ENCODE assay signal across 28 mouse cellular contexts in the genomic region with DNA sequence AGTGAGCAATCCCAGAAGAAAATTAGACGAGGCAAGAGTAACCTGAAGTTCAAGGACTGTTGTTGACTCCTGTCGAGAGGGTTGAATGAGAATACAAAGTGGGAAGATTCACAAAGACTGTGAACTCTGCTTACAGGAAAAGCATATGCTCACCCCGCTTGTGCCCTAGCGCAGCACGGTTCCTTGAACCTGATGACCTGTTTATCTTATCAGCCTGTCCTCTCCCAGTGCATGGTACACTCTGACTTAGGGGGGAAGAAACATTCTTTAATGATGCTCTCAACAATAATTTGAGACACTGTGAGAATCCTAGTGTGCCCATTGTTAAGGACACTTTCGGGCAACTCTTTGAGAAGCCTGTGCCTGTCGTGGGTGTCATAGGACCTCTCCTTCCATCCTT. TPM values are rescaled to one million over a fixed set of nuclear protein-coding genes. Genes with fewer than 3 reads are reported as not detected.
DNase-seq lines count a peak whose midpoint lies in the region; ATAC-seq lines count a peak whose summit lies in the region.
"Had no signal": no experiment of that assay in that cellular context is flagged by ENCODE, and none has a peak within 500 bp of the region (broad histone marks: within the 10 kb centered on the region; RNA-seq: fewer than 3 reads in every experiment).

No protein-coding gene starts in this region.

- no peaks in the 10 kb centered on the region for H3K27me3 ChIP-seq in heart, embryonic 10.5 days (ENCODE audit: insufficient read depth, poor library complexity, severe bottlenecking)
- H3K27me3 ChIP-seq in liver, embryonic 15.5 days: no peaks in the 10 kb centered on the region
- H3K27me3 ChIP-seq in embryonic facial prominence, embryonic 10.5 days (replicated peaks; ENCODE audit: low read depth, poor library complexity, severe bottlenecking): no peaks in the 10 kb centered on the region
- H3K27me3 ChIP-seq: CH12.LX; embryonic facial prominence, embryonic 12.5 days; embryonic facial prominence, embryonic 15.5 days; forebrain, embryonic 13.5 days; heart, embryonic 13.5 days had no signal

- ATAC-seq in liver, embryonic 15.5 days (ENCODE audit: insufficient read depth): no peak
- ATAC-seq: forebrain, embryonic 13.5 days; forebrain, postnatal 0 days; hindbrain, postnatal 0 days; inflammation-experienced regulatory T-cells, adult 6 months had no signal

- no peak overlapping the region for H3K4me3 ChIP-seq in heart, embryonic 10.5 days
- no peak overlapping the region for H3K4me3 ChIP-seq in liver, embryonic 15.5 days (replicated peaks)
- no peak overlapping the region for H3K4me3 ChIP-seq in embryonic facial prominence, embryonic 10.5 days
- H3K4me3 ChIP-seq: embryonic facial prominence, embryonic 12.5 days; embryonic facial prominence, embryonic 15.5 days; forebrain, embryonic 10.5 days; forebrain, embryonic 13.5 days; gastrocnemius, adult 2 months; heart, embryonic 13.5 days had no signal

- H3K27ac ChIP-seq in heart, embryonic 10.5 days: peak overlapping the region; percentile 57
- peak overlapping the region; percentile 73 for H3K27ac ChIP-seq in liver, embryonic 15.5 days (replicated peaks)
- no peak overlapping the region for H3K27ac ChIP-seq in embryonic facial prominence, embryonic 10.5 days (replicated peaks)
- H3K27ac ChIP-seq: embryonic facial prominence, embryonic 12.5 days; embryonic facial prominence, embryonic 15.5 days; forebrain, embryonic 10.5 days; forebrain, embryonic 13.5 days; gastrocnemius, adult 2 months; heart, embryonic 13.5 days; hindbrain, embryonic 14.5 days; hindbrain, postnatal 0 days had no signal

- H3K9me3 ChIP-seq in heart, embryonic 10.5 days: no peaks in the 10 kb centered on the region
- no peaks in the 10 kb centered on the region for H3K9me3 ChIP-seq in liver, embryonic 15.5 days (replicated peaks)
- H3K9me3 ChIP-seq in embryonic facial prominence, embryonic 10.5 days: no peaks in the 10 kb centered on the region
- H3K9me3 ChIP-seq: embryonic facial prominence, embryonic 12.5 days; embryonic facial prominence, embryonic 15.5 days; forebrain, embryonic 10.5 days; forebrain, embryonic 13.5 days; G1E; heart, embryonic 13.5 days had no signal

- H3K4me1 ChIP-seq in heart, embryonic 10.5 days: peaks cover 67% of the 10 kb centered on the region
- H3K4me1 ChIP-seq in liver, embryonic 15.5 days (replicated peaks): peaks cover 91% of the 10 kb centered on the region
- H3K4me1 ChIP-seq in embryonic facial prominence, embryonic 10.5 days: no peaks in the 10 kb centered on the region
- H3K4me1 ChIP-seq: embryonic facial prominence, embryonic 12.5 days; embryonic facial prominence, embryonic 15.5 days; forebrain, embryonic 10.5 days; forebrain, embryonic 13.5 days had no signal

- peak overlapping the region; percentile 13 for H3K9ac ChIP-seq in liver, embryonic 15.5 days
- H3K9ac ChIP-seq: embryonic facial prominence, embryonic 12.5 days; embryonic facial prominence, embryonic 15.5 days; forebrain, embryonic 13.5 days; forebrain, postnatal 0 days; heart, embryonic 13.5 days; hindbrain, embryonic 14.5 days had no signal

- H3K4me2 ChIP-seq in liver, embryonic 15.5 days: peak overlapping the region; percentile 46
- H3K4me2 ChIP-seq: embryonic facial prominence, embryonic 12.5 days; embryonic facial prominence, embryonic 15.5 days; forebrain, embryonic 13.5 days; heart, embryonic 13.5 days; hindbrain, embryonic 14.5 days had no signal

- WGBS in heart, embryonic 10.5 days: 25% methylated on average over 7 of the region's 7 CpGs
- WGBS in liver, embryonic 15.5 days (ENCODE audit: insufficient replicate concordance): 34% methylated on average over 7 of the region's 7 CpGs
- 87% methylated on average over 7 of the region's 7 CpGs for WGBS in embryonic facial prominence, embryonic 10.5 days

- no peaks in the 10 kb centered on the region for H3K36me3 ChIP-seq in heart, embryonic 10.5 days
- no peaks in the 10 kb centered on the region for H3K36me3 ChIP-seq in liver, embryonic 15.5 days (replicated peaks)
- H3K36me3 ChIP-seq in embryonic facial prominence, embryonic 10.5 days (replicated peaks): no peaks in the 10 kb centered on the region
- H3K36me3 ChIP-seq: embryonic facial prominence, embryonic 12.5 days; embryonic facial prominence, embryonic 15.5 days; forebrain, embryonic 10.5 days; heart, embryonic 13.5 days had no signal

- DNase-seq in heart, embryonic 10.5 days (ENCODE audit: low spot score): peak; percentile 74
- DNase-seq in heart, adult 18-20 months: no peak
- peak; percentile 44 for DNase-seq in testis, postnatal 14 days (ENCODE audit: low spot score)
- no peak for DNase-seq in testis, postnatal 10 days (ENCODE audit: low spot score)
- peak; percentile 26 for DNase-seq in yolk sac, embryonic 10.5 days (ENCODE audit: low spot score)
- no peak for DNase-seq in embryonic facial prominence, embryonic 10.5 days (ENCODE audit: low spot score)
- no peak for DNase-seq in cerebellum, adult 11-12 months
- DNase-seq: adrenal gland, adult 8-10 months; adrenal gland, postnatal 25 days; B cell, adult 2 months; cerebellum, adult 9-10 months; cerebellum, postnatal 14 days; forebrain, postnatal 0 days; gastrocnemius, adult 2 months; gastrocnemius, postnatal 14 days; heart, postnatal 14 days; heart, postnatal 4 days had no signal

RNA-seq across cellular contexts. Expression of a gene that starts 38.6 kb away (rescaled TPM):
- 6.3 and 7.7 TPM in 2 replicates for polyA plus RNA-seq in heart, embryonic 10.5 days (2016; fragmentation: Nextera tagmentation; extraction: Ambion mirVana)
- 10 to 100 TPM; 20.3 to 21.3 TPM for total RNA-seq in heart, adult 18-20 months (2021)
- polyA plus RNA-seq in liver, embryonic 15.5 days (2015; fragmentation: Nextera tagmentation; extraction: Ambion mirVana): 8.5 and 9.5 TPM in 2 replicates
- polyA plus RNA-seq in embryonic facial prominence, embryonic 10.5 days (2016; fragmentation: Nextera tagmentation; extraction: Ambion mirVana): 1.1 and 1.2 TPM in 2 replicates

RNA-seq across cellular contexts. Expression of a gene that starts 39.9 kb away (rescaled TPM):
- 44.5 and 50.9 TPM in 2 replicates for polyA plus RNA-seq in heart, embryonic 10.5 days (2016; fragmentation: Nextera tagmentation; extraction: Ambion mirVana)
- 10 to 100 TPM; 26.3 to 27.6 TPM for total RNA-seq in heart, adult 18-20 months (2021)
- 24.9 and 25.7 TPM in 2 replicates for polyA plus RNA-seq in liver, embryonic 15.5 days (2015; fragmentation: Nextera tagmentation; extraction: Ambion mirVana)
- polyA plus RNA-seq in embryonic facial prominence, embryonic 10.5 days (2016; fragmentation: Nextera tagmentation; extraction: Ambion mirVana): 43.4 and 46.2 TPM in 2 replicates

Comparison
In these comparisons a context has a peak if more than half of its experiments do, and no peak if none do; other contexts are left out.
1. DNase-seq: peak in heart, embryonic 10.5 days (single experiment), testis, postnatal 14 days (single experiment) and yolk sac, embryonic 10.5 days (single experiment); none in heart, adult 18-20 months (0 of 2), testis, postnatal 10 days (single experiment), embryonic facial prominence, embryonic 10.5 days (single experiment) and cerebellum, adult 11-12 months (single experiment).